Mouse (Mus musculus): ENCODE measurements around the gene Dhx38.
A peak's percentile ranks its signal among the peaks of the same experiment; 100 is the strongest.

Gene Dhx38

GRCm38 (mm10) chr8:109551663-109552062 is 14.0 kb downstream of the Dhx38 start:
- peak; percentile 38 for DNase-seq (ENCODE audit: low read depth, low spot score)

GRCm38 (mm10) chr8:109544049-109544448 is 21.6 kb downstream of the Dhx38 start:
- DNase-seq (ENCODE audit: low read depth, low spot score): no peak

- DNase-seq (ENCODE audit: low read depth, low spot score): no peak
These were observed 22.7 kb downstream of the Dhx38 start for GRCm38 (mm10) chr8:109542748-109543519.

- DNase-seq (ENCODE audit: low read depth, low spot score): no peak
These were observed 23.5 kb downstream of the Dhx38 start for GRCm38 (mm10) chr8:109542165-109542564.

- peak; percentile 72 for DNase-seq (ENCODE audit: low read depth, low spot score)
These were observed 29.0 kb downstream of the Dhx38 start for GRCm38 (mm10) chr8:109536703-109537102.

GRCm38 (mm10) chr8:109535140-109535990 is 30.3 kb downstream of the Dhx38 start:
- peak; percentile 55 for DNase-seq (ENCODE audit: low read depth, low spot score)

- no peak for DNase-seq (ENCODE audit: low read depth, low spot score)
These were observed 41.7 kb downstream of the Dhx38 start for GRCm38 (mm10) chr8:109524008-109524407.

- DNase-seq (ENCODE audit: low read depth, low spot score): no peak
These were observed 60.1 kb downstream of the Dhx38 start for GRCm38 (mm10) chr8:109505560-109505959.

- no peak for DNase-seq (ENCODE audit: low read depth, low spot score)
These were observed 62.1 kb downstream of the Dhx38 start for GRCm38 (mm10) chr8:109503566-109503965.

- no peak for DNase-seq (ENCODE audit: low read depth, low spot score)
These were observed 66.5 kb downstream of the Dhx38 start for GRCm38 (mm10) chr8:109499009-109499717.

All from CD4-positive, CD25-positive, alpha-beta regulatory T cell, adult 2 months (primary cell).